Mouse (Mus musculus): ENCODE measurements around the gene 4930503B20Rik.

The 4930503B20Rik gene

GRCm38 (mm10) chr3:146596864-146597263 is 54.3 kb downstream of the 4930503B20Rik start:
- DNase-seq = no peak

GRCm38 (mm10) chr3:146596387-146596786 is 54.7 kb downstream of the 4930503B20Rik start:
- DNase-seq = no peak

- no peak for DNase-seq
These were observed 55.7 kb downstream of the 4930503B20Rik start for GRCm38 (mm10) chr3:146595440-146595839.
